Comparison of ENCODE assay signal across 8 mouse cellular contexts in the genomic region with DNA sequence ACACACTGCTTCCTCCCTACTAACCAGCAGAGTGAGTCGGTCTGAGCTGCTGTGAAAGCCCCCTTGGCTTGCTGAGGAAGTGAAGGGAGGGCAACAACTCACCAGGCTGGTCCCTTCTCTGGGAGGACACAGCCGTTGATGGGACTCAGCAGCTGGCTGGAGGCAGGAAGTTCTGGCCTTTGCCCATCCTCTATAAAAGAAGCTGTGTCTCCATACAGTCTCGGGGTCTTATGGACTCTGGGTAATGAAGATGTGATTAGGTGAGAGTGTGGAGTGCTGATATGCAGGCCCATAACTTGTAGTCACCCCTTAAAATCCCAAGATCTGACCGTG. TPM values are rescaled to one million over a fixed set of nuclear protein-coding genes. Genes with fewer than 3 reads are reported as not detected.
A peak's percentile ranks its signal among the peaks of the same experiment; 100 is the strongest.
DNase-seq lines count a peak whose midpoint lies in the region; ATAC-seq and TF ChIP-seq lines count a peak whose summit lies in the region.
"Had no signal": no experiment of that assay in that cellular context is flagged by ENCODE, and none has a peak within 500 bp of the region (broad histone marks: within the 10 kb centered on the region; RNA-seq: fewer than 3 reads in every experiment).

No protein-coding gene starts in this region.

- H3K9ac ChIP-seq in lung, postnatal 0 days (replicated peaks; ENCODE audit: low read depth): peak overlapping the region; percentile 74
- H3K9ac ChIP-seq in forebrain, embryonic 12.5 days: peak overlapping the region; percentile 96
- peak overlapping the region; percentile 93 for H3K9ac ChIP-seq in limb, embryonic 13.5 days

- TF ChIP-seq EP300 in lung, postnatal 0 days (IDR thresholded peaks at IDR 0.05): no peak

- 0 out of 2 replicates have a peak, but pooled peaks cover 1% of the 10 kb centered on the region for H3K36me3 ChIP-seq in lung, postnatal 0 days (ENCODE audit: insufficient read depth, low read length)
- peaks cover 6% of the 10 kb centered on the region for H3K36me3 ChIP-seq in forebrain, embryonic 12.5 days (replicated peaks)
- H3K36me3 ChIP-seq in limb, embryonic 13.5 days: peaks cover 2% of the 10 kb centered on the region
- peaks cover 2% of the 10 kb centered on the region; the same call in 1 of the 2 replicates for H3K36me3 ChIP-seq in small intestine, adult 2 months (ENCODE audit: control insufficient read depth, insufficient read depth, low read length)

- no peak for ATAC-seq in lung, postnatal 0 days
- no peak for ATAC-seq in forebrain, embryonic 12.5 days (ENCODE audit: low FRiP score)
- ATAC-seq in limb, embryonic 13.5 days (ENCODE audit: low FRiP score, low read depth): no peak
- ATAC-seq in frontal cortex, adult (ENCODE audit: low TSS enrichment): no peak

- no peaks in the 10 kb centered on the region for H3K27me3 ChIP-seq in lung, postnatal 0 days (replicated peaks; ENCODE audit: insufficient read depth, low read length)
- no peaks in the 10 kb centered on the region for H3K27me3 ChIP-seq in forebrain, embryonic 12.5 days
- H3K27me3 ChIP-seq in limb, embryonic 13.5 days: no peaks in the 10 kb centered on the region
- no peaks in the 10 kb centered on the region for H3K27me3 ChIP-seq in small intestine, adult 2 months (ENCODE audit: control insufficient read depth, insufficient read depth, low read length)

- 17% methylated on average over 4 of the region's 4 CpGs for WGBS in lung, postnatal 0 days
- 42% methylated on average over 4 of the region's 4 CpGs for WGBS in forebrain, embryonic 12.5 days
- 23% methylated on average over 4 of the region's 4 CpGs for WGBS in limb, embryonic 13.5 days
- WGBS in small intestine, adult 2 months: 17% methylated on average over 4 of the region's 4 CpGs

- H3K4me2 ChIP-seq in lung, postnatal 0 days (replicated peaks; ENCODE audit: low read depth, low read length): peak overlapping the region; percentile 85
- H3K4me2 ChIP-seq in forebrain, embryonic 12.5 days: peak overlapping the region; percentile 92
- H3K4me2 ChIP-seq in limb, embryonic 13.5 days (replicated peaks): peak overlapping the region; percentile 96

- H3K4me1 ChIP-seq in lung, postnatal 0 days (ENCODE audit: insufficient read depth, low read depth, low read length): peaks cover 40% of the 10 kb centered on the region
- H3K4me1 ChIP-seq in forebrain, embryonic 12.5 days: peaks cover 71% of the 10 kb centered on the region
- H3K4me1 ChIP-seq in limb, embryonic 13.5 days: peaks cover 72% of the 10 kb centered on the region
- H3K4me1 ChIP-seq in small intestine, adult 2 months (ENCODE audit: control insufficient read depth, insufficient read depth, insufficient read length, low read length): peaks cover 42% of the 10 kb centered on the region

- TF ChIP-seq CTCF in lung, postnatal 0 days (IDR thresholded peaks at IDR 0.05): no peak
- no peak for TF ChIP-seq CTCF in small intestine, adult 2 months (IDR thresholded peaks at IDR 0.05; ENCODE audit: extremely low read depth, insufficient read length, insufficient replicate concordance, low read depth, low read length)

- H3K4me3 ChIP-seq in lung, postnatal 0 days (ENCODE audit: low read depth, low read length): peak overlapping the region; percentile 84
- peak overlapping the region; percentile 95 for H3K4me3 ChIP-seq in forebrain, embryonic 12.5 days (replicated peaks)
- peak overlapping the region; percentile 94 for H3K4me3 ChIP-seq in limb, embryonic 13.5 days
- H3K4me3 ChIP-seq in small intestine, adult 2 months (ENCODE audit: low read depth, low read length): peak overlapping the region; percentile 89

- H3K27ac ChIP-seq in lung, postnatal 0 days (ENCODE audit: low read length): peak overlapping the region; percentile 91
- peak overlapping the region; percentile 91; the same call in 1 of the 2 replicates for H3K27ac ChIP-seq in forebrain, embryonic 12.5 days
- H3K27ac ChIP-seq in limb, embryonic 13.5 days: peak overlapping the region; percentile 79; the same call in 1 of the 2 replicates
- H3K27ac ChIP-seq in small intestine, adult 2 months (ENCODE audit: insufficient read depth, low read depth, low read length): peak overlapping the region; percentile 74

- TF ChIP-seq POLR2A in small intestine, adult 2 months (IDR thresholded peaks at IDR 0.05; ENCODE audit: low read depth, low read length): 0 out of 2 replicates have a peak, but pooled peaks have one; percentile 1

- no peaks in the 10 kb centered on the region for H3K9me3 ChIP-seq in lung, postnatal 0 days (ENCODE audit: low read length)
- H3K9me3 ChIP-seq in forebrain, embryonic 12.5 days: no peaks in the 10 kb centered on the region
- no peaks in the 10 kb centered on the region for H3K9me3 ChIP-seq in limb, embryonic 13.5 days

- no peak for DNase-seq in lung, postnatal 0 days (ENCODE audit: low spot score)
- no peak for DNase-seq in lung, postnatal 14 days
- DNase-seq in kidney, adult 9 months: no peak

RNA-seq across cellular contexts. Expression of gene Git1, which starts 0.9 kb away (rescaled TPM):
- polyA plus RNA-seq in lung, postnatal 0 days (2015; fragmentation: Nextera tagmentation; extraction: Ambion mirVana): 12.3 and 12.6 TPM in 2 replicates
- polyA plus RNA-seq in forebrain, embryonic 12.5 days (2016; fragmentation: Nextera tagmentation; extraction: Ambion mirVana): 14.6 and 14.8 TPM in 2 replicates
- 9.8 and 10.9 TPM in 2 replicates for polyA plus RNA-seq in limb, embryonic 13.5 days (2015; fragmentation: Nextera tagmentation; extraction: Ambion mirVana)
- 50.0 and 119 TPM in 2 replicates for polyA plus RNA-seq in small intestine, adult 2 months (2012; rRNA removed)

RNA-seq across cellular contexts. Expression of gene Ankrd13b, which starts 4.8 kb away (rescaled TPM):
- polyA plus RNA-seq in lung, postnatal 0 days (2015; fragmentation: Nextera tagmentation; extraction: Ambion mirVana): 1.9 and 2.2 TPM in 2 replicates
- 23.0 and 25.1 TPM in 2 replicates for polyA plus RNA-seq in forebrain, embryonic 12.5 days (2016; fragmentation: Nextera tagmentation; extraction: Ambion mirVana)
- polyA plus RNA-seq in limb, embryonic 13.5 days (2015; fragmentation: Nextera tagmentation; extraction: Ambion mirVana): 10.0 and 10.4 TPM in 2 replicates
- polyA plus RNA-seq in small intestine, adult 2 months (2012; rRNA removed): 9.2 and 12.0 TPM in 2 replicates

RNA-seq across cellular contexts. Expression of gene Abhd15, which starts 20.6 kb away (rescaled TPM):
- 4.1 and 4.3 TPM in 2 replicates for polyA plus RNA-seq in lung, postnatal 0 days (2015; fragmentation: Nextera tagmentation; extraction: Ambion mirVana)
- polyA plus RNA-seq in forebrain, embryonic 12.5 days (2016; fragmentation: Nextera tagmentation; extraction: Ambion mirVana): 3.8 and 4.8 TPM in 2 replicates
- polyA plus RNA-seq in limb, embryonic 13.5 days (2015; fragmentation: Nextera tagmentation; extraction: Ambion mirVana): 1.5 and 1.6 TPM in 2 replicates
- 2.7 and 3.7 TPM in 2 replicates for polyA plus RNA-seq in small intestine, adult 2 months (2012; rRNA removed)

RNA-seq across cellular contexts. Expression of gene Trp53i13, which starts 21.5 kb away (rescaled TPM):
- 27.4 and 32.9 TPM in 2 replicates for polyA plus RNA-seq in lung, postnatal 0 days (2015; fragmentation: Nextera tagmentation; extraction: Ambion mirVana)
- 30.7 and 31.7 TPM in 2 replicates for polyA plus RNA-seq in forebrain, embryonic 12.5 days (2016; fragmentation: Nextera tagmentation; extraction: Ambion mirVana)
- 57.6 and 57.8 TPM in 2 replicates for polyA plus RNA-seq in limb, embryonic 13.5 days (2015; fragmentation: Nextera tagmentation; extraction: Ambion mirVana)
- polyA plus RNA-seq in small intestine, adult 2 months (2012; rRNA removed): 15.2 and 46.8 TPM in 2 replicates

RNA-seq across cellular contexts. Expression of gene Gm10392, which starts 24.7 kb away (rescaled TPM):
- polyA plus RNA-seq in lung, postnatal 0 days (2015; fragmentation: Nextera tagmentation; extraction: Ambion mirVana): 0.07 and 0.13 TPM in 2 replicates
- polyA plus RNA-seq in forebrain, embryonic 12.5 days (2016; fragmentation: Nextera tagmentation; extraction: Ambion mirVana): 0.17 TPM in 1 of 2 replicates, not detected in the other
- polyA plus RNA-seq in limb, embryonic 13.5 days (2015; fragmentation: Nextera tagmentation; extraction: Ambion mirVana): not detected in 2 replicates
- polyA plus RNA-seq in small intestine, adult 2 months (2012; rRNA removed): not detected in 2 replicates
- polyA plus RNA-seq: brain, embryonic 14.5 days had no signal
